Mouse (Mus musculus): ENCODE results near the gene Hint2. TPM values are rescaled to one million over a fixed set of nuclear protein-coding genes. Genes with fewer than 3 reads are reported as not detected.

The Hint2 gene
- polyA plus RNA-seq, 1 experiment from 2014 or later = 101 TPM

GRCm38 (mm10) chr4:43630671-43631045, 25.6 kb downstream of the Hint2 start:
- H3K4me2 ChIP-seq (ENCODE audit: low read depth, low read length) = peak overlapping the region; percentile 78
- peak overlapping the region; percentile 64; the same call in 1 of the 2 replicates for H3K4me3 ChIP-seq (replicated peaks; ENCODE audit: low read length)
- no peak for ATAC-seq (ENCODE audit: insufficient read depth, low FRiP score)
- H3K27ac ChIP-seq (ENCODE audit: low read length) = peak overlapping the region; percentile 73
- H3K36me3 ChIP-seq (ENCODE audit: control insufficient read depth, insufficient read depth, low read length) = no peaks in the 10 kb centered on the region
- 32% methylated on average over 5 of the region's 5 CpGs for WGBS
- H3K9ac ChIP-seq (ENCODE audit: low read length) = peak overlapping the region; percentile 86
- H3K4me1 ChIP-seq (ENCODE audit: control insufficient read depth, insufficient read depth, low read length) = peaks cover 21% of the 10 kb centered on the region; the same call in 1 of the 2 replicates
- H3K9me3 ChIP-seq (replicated peaks; ENCODE audit: control insufficient read depth, low read length) = no peaks in the 10 kb centered on the region
- H3K27me3 ChIP-seq (ENCODE audit: control insufficient read depth, insufficient read depth, low read length) = no peaks in the 10 kb centered on the region; the same call in 1 of the 2 replicates

DNA sequence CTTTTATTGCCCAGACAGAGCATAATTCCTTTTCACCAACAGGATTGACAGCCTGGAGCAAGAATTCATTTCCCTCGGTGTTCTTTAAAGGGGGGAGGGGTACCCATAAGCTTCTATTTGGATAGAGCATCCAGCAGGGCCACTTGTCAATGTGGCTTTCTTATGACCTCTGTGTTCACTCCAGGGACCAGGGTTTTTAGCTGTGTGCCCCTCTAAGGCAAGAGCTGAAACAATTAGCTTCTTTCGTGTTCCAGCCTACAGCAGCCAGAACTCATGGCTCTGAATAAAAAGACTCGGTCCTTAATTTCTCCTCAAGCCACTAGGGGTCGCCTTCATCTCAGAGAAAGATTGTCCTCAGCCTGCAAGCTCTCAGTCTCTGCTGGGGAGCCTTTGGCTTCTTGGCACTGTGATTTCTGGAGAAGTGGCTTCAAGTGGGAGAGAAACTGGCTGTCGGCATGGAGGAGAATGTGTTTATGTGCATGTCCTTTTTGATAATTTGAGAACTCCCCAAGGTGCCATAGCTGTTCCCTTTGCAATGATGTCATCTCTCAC, 26.2 kb downstream of the Hint2 start:
- peak; percentile 54; the same call in 1 of the 2 replicates for ATAC-seq (ENCODE audit: insufficient read depth, low FRiP score)
- no peak overlapping the region for H3K4me2 ChIP-seq (ENCODE audit: low read depth, low read length)
- 0 out of 2 replicates have a peak, but pooled peaks cover 5% of the 10 kb centered on the region for H3K9me3 ChIP-seq (replicated peaks; ENCODE audit: control insufficient read depth, low read length)
- H3K36me3 ChIP-seq (ENCODE audit: control insufficient read depth, insufficient read depth, low read length) = no peaks in the 10 kb centered on the region
- H3K27me3 ChIP-seq (ENCODE audit: control insufficient read depth, insufficient read depth, low read length) = no peaks in the 10 kb centered on the region; the same call in 1 of the 2 replicates
- H3K4me1 ChIP-seq (ENCODE audit: control insufficient read depth, insufficient read depth, low read length) = peaks cover 21% of the 10 kb centered on the region; the same call in 1 of the 2 replicates
- H3K4me3 ChIP-seq (replicated peaks; ENCODE audit: low read length) = no peak overlapping the region
- WGBS = 7% methylated on average over 5 of the region's 5 CpGs
- H3K27ac ChIP-seq (ENCODE audit: low read length) = no peak overlapping the region; the same call in 1 of the 2 replicates
- 0 out of 2 replicates have a peak overlapping the region, but pooled peaks have one; percentile 18 for H3K9ac ChIP-seq (ENCODE audit: low read length)

GRCm38 (mm10) chr4:43629106-43629817, 27.0 kb downstream of the Hint2 start:
- H3K4me1 ChIP-seq (ENCODE audit: control insufficient read depth, insufficient read depth, low read length) = peaks cover 21% of the 10 kb centered on the region; the same call in 1 of the 2 replicates
- no peak overlapping the region for H3K4me2 ChIP-seq (ENCODE audit: low read depth, low read length)
- H3K27ac ChIP-seq (ENCODE audit: low read length) = no peak overlapping the region
- WGBS = 41% methylated on average over 20 of the region's 20 CpGs
- ATAC-seq (ENCODE audit: insufficient read depth, low FRiP score) = no peak
- no peaks in the 10 kb centered on the region; the same call in 1 of the 2 replicates for H3K27me3 ChIP-seq (ENCODE audit: control insufficient read depth, insufficient read depth, low read length)
- no peak overlapping the region for H3K4me3 ChIP-seq (replicated peaks; ENCODE audit: low read length)
- H3K36me3 ChIP-seq (ENCODE audit: control insufficient read depth, insufficient read depth, low read length) = no peaks in the 10 kb centered on the region
- no peak overlapping the region for H3K9ac ChIP-seq (ENCODE audit: low read length)
- 0 out of 2 replicates have a peak, but pooled peaks cover 8% of the 10 kb centered on the region for H3K9me3 ChIP-seq (replicated peaks; ENCODE audit: control insufficient read depth, low read length)

GRCm38 (mm10) chr4:43620146-43620778, 36.0 kb downstream of the Hint2 start:
- no peaks in the 10 kb centered on the region for H3K4me1 ChIP-seq (ENCODE audit: control insufficient read depth, insufficient read depth, low read length)
- H3K4me3 ChIP-seq (replicated peaks; ENCODE audit: low read length) = no peak overlapping the region
- H3K27ac ChIP-seq (ENCODE audit: low read length) = no peak overlapping the region
- H3K4me2 ChIP-seq (ENCODE audit: low read depth, low read length) = no peak overlapping the region
- no peaks in the 10 kb centered on the region for H3K27me3 ChIP-seq (ENCODE audit: control insufficient read depth, insufficient read depth, low read length)
- no peak for ATAC-seq (ENCODE audit: insufficient read depth, low FRiP score)
- 0 out of 2 replicates have a peak, but pooled peaks cover 5% of the 10 kb centered on the region for H3K9me3 ChIP-seq (replicated peaks; ENCODE audit: control insufficient read depth, low read length)
- H3K9ac ChIP-seq (ENCODE audit: low read length) = no peak overlapping the region
- WGBS = 81% methylated on average over 4 of the region's 4 CpGs
- H3K36me3 ChIP-seq (ENCODE audit: control insufficient read depth, insufficient read depth, low read length) = no peaks in the 10 kb centered on the region

GRCm38 (mm10) chr4:43613060-43613730, 43.1 kb downstream of the Hint2 start:
- Histone ChIP-seq H3K9me3 (replicated peaks; ENCODE audit: control insufficient read depth, low read length) (no peaks in the 10 kb centered on the region), H3K36me3 (ENCODE audit: control insufficient read depth, insufficient read depth, low read length) (no peaks in the 10 kb centered on the region), H3K4me3 (replicated peaks; ENCODE audit: low read length) (no peak overlapping the region), H3K4me2 (ENCODE audit: low read depth, low read length) (no peak overlapping the region), H3K9ac (ENCODE audit: low read length) (no peak overlapping the region), H3K4me1 (ENCODE audit: control insufficient read depth, insufficient read depth, low read length) (no peaks in the 10 kb centered on the region), H3K27ac (ENCODE audit: low read length) (no peak overlapping the region), H3K27me3 (ENCODE audit: control insufficient read depth, insufficient read depth, low read length) (no peaks in the 10 kb centered on the region)
- no peak for ATAC-seq (ENCODE audit: insufficient read depth, low FRiP score)
- WGBS = 54% methylated on average over 3 of the region's 3 CpGs

GRCm38 (mm10) chr4:43612534-43612933, 43.7 kb downstream of the Hint2 start:
- H3K9me3 ChIP-seq (replicated peaks; ENCODE audit: control insufficient read depth, low read length) = no peaks in the 10 kb centered on the region
- H3K27ac ChIP-seq (ENCODE audit: low read length) = no peak overlapping the region
- no peaks in the 10 kb centered on the region for H3K4me1 ChIP-seq (ENCODE audit: control insufficient read depth, insufficient read depth, low read length)
- no peak overlapping the region for H3K4me3 ChIP-seq (replicated peaks; ENCODE audit: low read length)
- H3K36me3 ChIP-seq (ENCODE audit: control insufficient read depth, insufficient read depth, low read length) = no peaks in the 10 kb centered on the region
- ATAC-seq (ENCODE audit: insufficient read depth, low FRiP score) = no peak
- no peak overlapping the region for H3K4me2 ChIP-seq (ENCODE audit: low read depth, low read length)
- no peak overlapping the region for H3K9ac ChIP-seq (ENCODE audit: low read length)
- WGBS = 50% methylated on average over 10 of the region's 10 CpGs
- H3K27me3 ChIP-seq (ENCODE audit: control insufficient read depth, insufficient read depth, low read length) = no peaks in the 10 kb centered on the region

- Histone ChIP-seq H3K27me3 (ENCODE audit: control insufficient read depth, insufficient read depth, low read length) (no peaks in the 10 kb centered on the region), H3K4me2 (ENCODE audit: low read depth, low read length) (no peak overlapping the region), H3K4me3 (replicated peaks; ENCODE audit: low read length) (no peak overlapping the region), H3K4me1 (ENCODE audit: control insufficient read depth, insufficient read depth, low read length) (no peaks in the 10 kb centered on the region), H3K9me3 (replicated peaks; ENCODE audit: control insufficient read depth, low read length) (no peaks in the 10 kb centered on the region), H3K27ac (ENCODE audit: low read length) (no peak overlapping the region), H3K9ac (ENCODE audit: low read length) (no peak overlapping the region), H3K36me3 (ENCODE audit: control insufficient read depth, insufficient read depth, low read length) (no peaks in the 10 kb centered on the region)
- ATAC-seq (ENCODE audit: insufficient read depth, low FRiP score) = peak; percentile 68; the same call in 1 of the 2 replicates
- 56% methylated on average over 9 of the region's 9 CpGs for WGBS
These were observed 51.2 kb downstream of the Hint2 start for GRCm38 (mm10) chr4:43604751-43605685.

Measured in stomach, embryonic 16.5 days (tissue).